Mouse (Mus musculus): ENCODE measurements around the gene Tas2r135. TPM values are rescaled to one million over a fixed set of nuclear protein-coding genes. Genes with fewer than 3 reads are reported as not detected.

The Tas2r135 gene
- polyA plus RNA-seq, 1 experiment from 2014 or later, result not detected

DNA sequence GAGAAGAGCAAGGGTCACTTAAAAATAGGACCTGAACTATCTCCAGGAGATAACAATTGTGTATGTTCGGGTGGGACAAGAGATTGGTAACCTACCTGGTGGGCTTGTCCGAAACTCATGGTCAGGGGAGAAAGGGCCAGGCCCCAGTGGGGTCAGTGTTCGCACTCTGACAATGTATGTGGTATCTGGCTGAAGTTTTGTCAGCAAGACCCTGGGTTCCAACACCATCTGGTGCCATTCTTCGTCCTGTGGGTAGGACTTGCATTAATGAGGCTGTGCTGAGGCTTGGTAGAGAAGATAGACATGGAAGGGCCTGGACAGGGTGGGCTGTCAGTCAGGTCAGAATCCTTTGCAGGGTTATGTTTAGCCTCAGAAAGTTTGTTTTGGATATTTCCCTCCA, 41.2 kb upstream of the Tas2r135 start:
- H3K4me2 ChIP-seq (replicated peaks), result no peak overlapping the region
- no peak overlapping the region for H3K27ac ChIP-seq (replicated peaks)
- peaks cover 3% of the 10 kb centered on the region; the same call in 1 of the 2 replicates for H3K4me1 ChIP-seq
- no peak for ATAC-seq (replicated peaks)
- no peaks in the 10 kb centered on the region for H3K27me3 ChIP-seq
- H3K36me3 ChIP-seq, result 0 out of 2 replicates have a peak, but pooled peaks cover 3% of the 10 kb centered on the region
- WGBS, result 87% methylated on average over 4 of the region's 4 CpGs
- no peak overlapping the region for H3K9ac ChIP-seq (replicated peaks)
- no peak overlapping the region for H3K4me3 ChIP-seq
- H3K9me3 ChIP-seq, result no peaks in the 10 kb centered on the region

DNA sequence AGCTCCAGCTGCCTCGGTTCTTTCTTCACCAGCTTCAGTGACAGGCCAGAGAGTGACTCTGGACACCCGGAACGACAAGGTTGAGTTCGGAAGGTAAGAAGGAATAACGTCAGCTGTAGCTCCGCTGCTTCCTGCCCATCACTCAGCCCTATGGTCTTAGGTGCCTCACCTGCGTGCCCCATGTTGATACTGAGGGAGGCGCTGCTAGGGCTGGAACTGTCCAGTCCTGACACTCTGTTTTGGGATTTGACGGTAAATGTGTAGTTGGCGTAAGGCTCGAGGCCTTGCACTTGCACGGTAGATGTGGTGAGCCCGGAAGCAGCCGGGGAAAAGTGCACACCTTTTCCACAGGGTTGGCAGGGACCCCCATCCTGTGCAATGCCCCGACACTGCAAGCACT, 40.6 kb upstream of the Tas2r135 start:
- H3K4me1 ChIP-seq, result peaks cover 3% of the 10 kb centered on the region; the same call in 1 of the 2 replicates
- H3K9me3 ChIP-seq, result no peaks in the 10 kb centered on the region
- 94% methylated on average over 15 of the region's 15 CpGs for WGBS
- no peak overlapping the region for H3K27ac ChIP-seq (replicated peaks)
- H3K4me3 ChIP-seq, result no peak overlapping the region
- no peak for ATAC-seq (replicated peaks)
- H3K4me2 ChIP-seq (replicated peaks), result no peak overlapping the region
- no peaks in the 10 kb centered on the region for H3K36me3 ChIP-seq
- no peaks in the 10 kb centered on the region for H3K27me3 ChIP-seq
- H3K9ac ChIP-seq (replicated peaks), result no peak overlapping the region

DNA sequence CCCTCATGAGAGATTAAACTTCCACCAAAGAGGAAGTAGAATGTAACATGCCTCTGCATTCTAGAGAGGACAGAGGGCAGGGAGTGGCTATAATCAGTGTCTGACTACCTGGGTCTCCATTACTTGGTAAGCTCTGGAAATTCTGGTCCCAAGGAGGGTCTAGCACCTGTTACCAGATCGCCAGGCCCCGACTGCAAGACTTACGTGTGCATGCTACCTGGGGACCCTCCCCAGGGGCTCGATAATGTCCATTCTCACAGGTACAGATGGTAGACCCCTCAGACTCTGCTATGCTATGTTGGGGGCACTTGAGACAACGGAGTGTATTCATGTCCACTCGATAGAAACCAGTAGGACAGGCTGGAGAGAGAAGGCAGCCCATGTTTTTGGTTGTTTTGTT, 40.0 kb upstream of the Tas2r135 start:
- no peak overlapping the region for H3K9ac ChIP-seq (replicated peaks)
- no peaks in the 10 kb centered on the region for H3K9me3 ChIP-seq
- H3K4me2 ChIP-seq (replicated peaks), result no peak overlapping the region
- no peaks in the 10 kb centered on the region for H3K36me3 ChIP-seq
- no peak overlapping the region for H3K4me3 ChIP-seq
- H3K27ac ChIP-seq (replicated peaks), result no peak overlapping the region
- H3K4me1 ChIP-seq, result peaks cover 3% of the 10 kb centered on the region; the same call in 1 of the 2 replicates
- WGBS, result 89% methylated on average over 6 of the region's 6 CpGs
- H3K27me3 ChIP-seq, result no peaks in the 10 kb centered on the region
- ATAC-seq (replicated peaks), result no peak

DNA sequence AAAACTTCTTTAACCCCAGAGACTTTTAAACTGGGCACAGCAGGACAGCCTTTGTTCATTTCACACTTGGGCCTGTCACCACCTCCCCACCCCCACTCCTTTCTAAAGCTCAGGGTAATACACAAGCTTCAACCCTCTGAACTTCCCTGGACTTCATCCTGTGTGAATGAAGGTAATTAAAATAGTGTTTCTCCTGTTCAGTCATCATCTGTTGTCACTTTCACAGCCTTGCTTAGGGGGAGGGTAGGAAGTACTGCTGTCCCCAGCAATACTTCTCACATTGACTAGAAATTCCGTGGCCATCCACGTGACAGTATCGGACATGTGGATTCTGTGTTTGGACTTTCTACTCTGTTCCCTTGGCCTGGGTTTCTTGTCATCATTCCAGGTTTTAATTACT, 35.4 kb upstream of the Tas2r135 start:
- Histone ChIP-seq H3K4me2 (replicated peaks) (no peak overlapping the region), H3K4me3 (no peak overlapping the region), H3K27ac (replicated peaks) (no peak overlapping the region), H3K4me1 (peaks cover 14% of the 10 kb centered on the region), H3K36me3 (no peaks in the 10 kb centered on the region), H3K9ac (replicated peaks) (no peak overlapping the region), H3K9me3 (no peaks in the 10 kb centered on the region), H3K27me3 (0 out of 2 replicates have a peak, but pooled peaks cover 3% of the 10 kb centered on the region)
- WGBS, result 3% methylated on average over 3 of the region's 3 CpGs
- ATAC-seq (replicated peaks), result 0 out of 2 replicates have a peak, but pooled peaks have one; percentile 15

DNA sequence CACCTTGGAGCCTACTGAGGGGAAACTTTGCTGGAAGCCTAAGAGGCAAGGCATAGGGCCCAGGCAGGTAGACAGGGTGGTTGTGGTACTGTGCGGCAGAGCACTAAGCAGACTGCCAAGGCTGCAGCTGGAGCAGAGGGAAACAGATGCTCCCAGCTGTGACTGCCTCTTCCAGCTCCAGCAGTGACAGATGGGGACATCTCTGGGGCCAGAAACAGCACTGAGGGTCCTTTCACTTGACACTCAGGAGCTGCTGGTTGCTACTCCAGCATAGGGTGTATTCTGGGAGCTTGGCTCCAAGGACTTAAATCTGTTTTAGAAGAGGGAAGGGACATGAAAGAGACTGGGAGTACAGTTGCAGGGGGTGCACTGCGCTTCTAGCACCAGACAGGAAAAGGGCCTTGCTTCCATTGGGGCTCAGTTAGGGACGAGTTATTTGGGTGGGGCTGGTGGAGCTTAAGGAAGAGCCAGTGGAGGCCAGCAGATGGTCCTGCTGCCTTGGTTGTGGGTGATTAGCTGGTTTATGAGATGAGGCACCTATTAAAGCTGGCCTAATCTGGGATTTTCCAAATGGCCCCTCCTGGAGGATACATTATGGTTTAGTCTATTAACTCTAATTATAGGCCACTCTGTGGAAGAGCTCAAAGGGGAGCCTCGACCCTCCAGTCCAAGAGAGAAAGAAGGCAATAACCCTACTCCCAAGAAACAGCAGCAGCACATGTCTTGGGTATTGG, 34.4 kb upstream of the Tas2r135 start:
- Histone ChIP-seq H3K27me3 (0 out of 2 replicates have a peak, but pooled peaks cover 3% of the 10 kb centered on the region), H3K36me3 (no peaks in the 10 kb centered on the region), H3K9ac (replicated peaks) (no peak overlapping the region), H3K4me2 (replicated peaks) (no peak overlapping the region), H3K9me3 (no peaks in the 10 kb centered on the region), H3K4me1 (peaks cover 14% of the 10 kb centered on the region), H3K27ac (replicated peaks) (no peak overlapping the region), H3K4me3 (no peak overlapping the region)
- 37% methylated on average over 4 of the region's 4 CpGs for WGBS
- ATAC-seq (replicated peaks), result no peak

DNA sequence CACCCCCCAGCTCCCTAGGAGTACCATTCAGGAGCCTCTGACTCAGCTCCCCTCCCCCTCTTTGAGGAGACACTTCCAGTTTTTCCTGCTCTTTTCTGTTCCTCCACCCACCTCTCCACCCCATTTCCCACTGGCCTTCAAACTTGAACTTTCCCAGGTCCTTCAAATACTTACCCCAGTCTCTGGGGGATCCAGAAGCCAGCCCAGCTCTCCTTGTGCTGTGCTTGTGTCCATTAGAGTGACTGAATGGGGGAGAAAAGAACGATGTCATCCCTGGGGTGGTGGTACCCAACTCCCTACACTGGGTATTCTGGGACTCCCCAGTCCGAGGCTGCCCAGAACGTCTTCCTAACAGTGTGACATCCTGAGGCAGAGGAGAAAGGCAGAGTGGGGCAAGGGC, 33.2 kb upstream of the Tas2r135 start:
- Histone ChIP-seq H3K36me3 (no peaks in the 10 kb centered on the region), H3K27me3 (0 out of 2 replicates have a peak, but pooled peaks cover 3% of the 10 kb centered on the region), H3K27ac (replicated peaks) (no peak overlapping the region), H3K9me3 (no peaks in the 10 kb centered on the region), H3K4me3 (no peak overlapping the region), H3K9ac (replicated peaks) (no peak overlapping the region), H3K4me2 (replicated peaks) (no peak overlapping the region), H3K4me1 (peaks cover 14% of the 10 kb centered on the region)
- no peak for ATAC-seq (replicated peaks)
- 5% methylated on average over 3 of the region's 3 CpGs for WGBS

DNA sequence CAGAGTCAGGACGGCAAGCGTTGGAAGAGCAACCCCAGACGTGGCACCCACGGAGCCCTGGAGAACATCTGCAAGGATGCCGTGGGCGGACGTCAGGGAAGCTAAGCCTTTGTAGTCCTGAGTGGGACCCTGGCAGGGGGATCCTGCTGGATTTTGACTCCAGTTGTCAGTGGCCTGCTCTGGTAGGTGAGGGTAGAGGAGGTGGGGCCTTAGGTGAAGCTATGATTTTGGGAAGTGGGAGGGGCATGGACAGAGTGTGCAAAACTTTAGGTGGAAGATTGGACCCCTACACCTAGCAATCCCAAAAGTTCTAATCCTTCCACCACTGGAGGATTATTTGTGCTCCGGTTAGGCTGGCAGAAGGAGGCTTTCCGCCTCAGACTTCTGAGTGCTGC, 32.8 kb upstream of the Tas2r135 start:
- H3K36me3 ChIP-seq, result no peaks in the 10 kb centered on the region
- no peaks in the 10 kb centered on the region for H3K9me3 ChIP-seq
- no peak overlapping the region for H3K4me3 ChIP-seq
- H3K9ac ChIP-seq (replicated peaks), result no peak overlapping the region
- H3K4me1 ChIP-seq, result peaks cover 14% of the 10 kb centered on the region
- 0 out of 2 replicates have a peak, but pooled peaks cover 3% of the 10 kb centered on the region for H3K27me3 ChIP-seq
- 19% methylated on average over 9 of the region's 9 CpGs for WGBS
- peak overlapping the region; percentile 91 for H3K4me2 ChIP-seq (replicated peaks)
- H3K27ac ChIP-seq (replicated peaks), result no peak overlapping the region
- ATAC-seq (replicated peaks), result peak; percentile 20; the same call in 1 of the 2 replicates

DNA sequence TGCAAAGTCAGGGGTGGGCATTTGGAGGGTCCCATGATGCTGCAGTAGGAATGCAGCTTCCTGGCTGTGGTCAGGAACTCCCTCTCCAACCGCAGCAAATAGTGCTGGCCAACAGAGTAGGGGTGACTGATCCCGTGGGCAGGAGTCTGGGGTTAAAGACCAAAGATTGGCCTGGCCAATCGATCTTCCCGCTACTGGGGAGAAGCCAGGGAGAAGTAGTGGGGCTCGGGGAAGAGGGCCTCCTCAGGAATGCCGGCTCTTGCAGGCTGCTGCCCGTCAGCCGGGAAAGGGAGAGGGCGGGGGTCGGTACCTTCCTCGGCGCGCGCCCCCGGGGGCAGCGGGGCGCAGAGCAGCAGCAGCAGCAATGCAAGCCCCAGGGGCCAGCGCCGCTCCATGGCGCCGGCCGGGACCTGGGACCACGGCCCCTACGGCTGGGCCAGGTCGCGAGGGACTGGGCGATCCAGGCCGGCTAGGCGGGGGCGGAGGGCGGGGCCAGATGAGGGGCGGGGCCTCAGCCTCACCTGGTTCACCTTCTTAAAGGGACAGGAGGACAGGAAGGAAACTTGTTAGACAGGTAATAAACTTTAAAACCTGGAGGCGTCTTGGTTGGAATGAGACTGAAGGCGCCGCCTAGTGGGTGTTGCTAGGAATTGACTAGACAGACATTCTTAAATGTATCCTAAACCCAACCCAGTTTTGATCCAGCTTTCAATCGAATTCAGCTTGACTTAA, 32.3 kb upstream of the Tas2r135 start, which contains the start of gene Epha1:
Gene Epha1, minus strand, starts transcription at position 453 of the 732 bp plus-strand sequence.
- 0 out of 2 replicates have a peak, but pooled peaks cover 3% of the 10 kb centered on the region for H3K27me3 ChIP-seq
- peaks cover 14% of the 10 kb centered on the region for H3K4me1 ChIP-seq
- H3K27ac ChIP-seq (replicated peaks), result no peak within 1 kb of the TSS
- peak within 1 kb of the TSS; percentile 36; the same call in 1 of the 2 replicates for H3K9ac ChIP-seq (replicated peaks)
- under 1% methylated on average over 36 of the region's 36 CpGs for WGBS
- ATAC-seq (replicated peaks), result peak; percentile 71
- H3K4me3 ChIP-seq, result peak within 1 kb of the TSS; percentile 43
- H3K4me2 ChIP-seq (replicated peaks), result peak within 1 kb of the TSS; percentile 91
- H3K36me3 ChIP-seq, result no peaks in the 10 kb centered on the region
- H3K9me3 ChIP-seq, result no peaks in the 10 kb centered on the region

DNA sequence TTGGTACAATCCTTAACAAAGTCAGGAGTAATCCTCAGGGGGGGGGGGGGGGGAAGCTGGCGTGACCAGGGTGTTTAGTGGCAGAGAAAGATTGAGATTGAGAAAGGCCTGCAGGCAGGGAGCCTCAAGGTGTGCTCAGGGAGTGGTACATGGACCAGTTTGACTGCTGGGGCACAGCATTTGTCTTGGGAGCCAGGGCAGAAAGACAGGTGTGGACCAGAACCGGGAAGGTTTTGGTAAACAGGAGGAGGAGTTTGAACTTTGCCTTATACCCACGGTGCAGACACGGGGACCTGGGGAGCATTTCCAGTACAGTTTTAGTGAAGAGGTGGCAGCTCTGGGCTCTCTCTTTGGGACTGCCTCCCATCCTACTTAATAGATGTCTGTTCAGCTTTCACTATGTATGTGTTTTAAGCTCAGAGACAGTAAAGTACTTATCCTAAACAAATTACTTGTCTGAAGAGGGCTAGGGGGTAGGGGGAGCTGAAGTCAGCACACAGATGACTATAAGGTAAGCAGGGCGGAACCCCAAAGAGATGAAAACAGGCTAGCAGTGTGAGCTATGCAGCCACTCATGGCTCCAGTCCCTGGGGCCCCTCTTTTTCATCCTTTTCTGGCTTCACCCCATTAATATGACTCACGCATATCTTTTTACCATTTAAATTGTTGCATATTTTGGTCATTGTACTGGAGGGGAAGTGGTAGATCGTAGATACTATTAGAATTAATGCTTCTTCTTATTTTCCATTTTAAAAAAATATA, 31.4 kb upstream of the Tas2r135 start:
- Histone ChIP-seq H3K4me3 (peak overlapping the region; percentile 43), H3K4me2 (replicated peaks) (peak overlapping the region; percentile 91), H3K36me3 (no peaks in the 10 kb centered on the region), H3K9ac (replicated peaks) (0 out of 2 replicates have a peak overlapping the region, but pooled peaks have one; percentile 36), H3K27ac (replicated peaks) (no peak overlapping the region), H3K4me1 (peaks cover 14% of the 10 kb centered on the region), H3K27me3 (0 out of 2 replicates have a peak, but pooled peaks cover 3% of the 10 kb centered on the region), H3K9me3 (no peaks in the 10 kb centered on the region)
- ATAC-seq (replicated peaks), result peak; percentile 21; the same call in 1 of the 2 replicates
- 46% methylated on average over 7 of the region's 7 CpGs for WGBS

DNA sequence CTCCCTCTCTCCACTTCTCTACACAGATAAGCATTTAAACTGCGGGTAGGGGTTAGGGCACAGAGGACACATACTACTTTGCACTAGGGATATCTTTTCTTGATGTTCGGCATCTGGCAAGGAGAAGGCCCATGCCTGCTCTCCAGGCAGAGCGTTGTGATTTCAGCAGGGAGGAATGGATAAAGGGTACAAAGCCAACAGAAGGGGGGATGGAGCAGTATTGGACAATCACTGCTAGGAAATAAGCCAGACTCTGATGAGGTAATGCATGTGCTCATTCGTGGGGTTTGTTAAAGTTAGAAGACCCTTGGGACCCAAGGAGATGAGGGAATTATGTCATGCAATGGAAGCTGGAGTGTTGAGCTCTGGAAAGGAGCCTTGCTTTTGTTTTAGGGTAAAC, 30.5 kb upstream of the Tas2r135 start:
- no peak overlapping the region for H3K4me3 ChIP-seq
- H3K27me3 ChIP-seq, result 0 out of 2 replicates have a peak, but pooled peaks cover 3% of the 10 kb centered on the region
- H3K36me3 ChIP-seq, result no peaks in the 10 kb centered on the region
- H3K4me2 ChIP-seq (replicated peaks), result no peak overlapping the region
- 67% methylated on average over 4 of the region's 4 CpGs for WGBS
- H3K9ac ChIP-seq (replicated peaks), result no peak overlapping the region
- no peaks in the 10 kb centered on the region for H3K9me3 ChIP-seq
- peaks cover 14% of the 10 kb centered on the region for H3K4me1 ChIP-seq
- no peak for ATAC-seq (replicated peaks)
- no peak overlapping the region for H3K27ac ChIP-seq (replicated peaks)

DNA sequence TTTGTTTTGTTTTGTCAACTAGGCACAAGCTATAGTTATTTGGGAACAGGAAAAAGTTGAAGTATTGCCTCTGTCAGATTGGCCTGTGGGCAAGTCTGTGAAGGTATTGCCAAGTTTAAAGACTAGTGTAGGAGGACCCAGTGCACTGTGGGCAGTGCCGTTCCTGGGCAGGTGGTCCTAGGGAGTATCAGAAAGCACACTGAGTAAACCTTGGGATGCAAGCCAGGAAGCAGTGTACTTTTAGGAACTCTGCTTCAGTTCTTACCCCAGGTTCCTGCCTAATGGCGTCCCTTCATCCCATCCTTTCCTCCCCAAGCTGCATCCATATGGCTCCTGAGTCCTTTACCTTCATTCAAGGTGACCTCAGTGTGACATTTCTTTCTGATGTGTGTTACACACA, 30.1 kb upstream of the Tas2r135 start:
- no peak for ATAC-seq (replicated peaks)
- peaks cover 14% of the 10 kb centered on the region for H3K4me1 ChIP-seq
- no peak overlapping the region for H3K9ac ChIP-seq (replicated peaks)
- H3K27ac ChIP-seq (replicated peaks), result no peak overlapping the region
- H3K4me2 ChIP-seq (replicated peaks), result no peak overlapping the region
- 0 out of 2 replicates have a peak, but pooled peaks cover 3% of the 10 kb centered on the region for H3K27me3 ChIP-seq
- no peaks in the 10 kb centered on the region for H3K9me3 ChIP-seq
- H3K4me3 ChIP-seq, result no peak overlapping the region
- no peaks in the 10 kb centered on the region for H3K36me3 ChIP-seq
- WGBS, result 84% methylated on average over 2 of the region's 2 CpGs

All from forebrain, embryonic 15.5 days (tissue).